In genomic region chr13:55262096-55262495, GRCm38 (mm10) we compare ENCODE assay signal across 20 mouse cellular contexts. TPM values are rescaled to one million over a fixed set of nuclear protein-coding genes. Genes with fewer than 3 reads are reported as not detected.
DNase-seq lines count a peak whose midpoint lies in the region; ATAC-seq and TF ChIP-seq lines count a peak whose summit lies in the region.
"Had no signal": no experiment of that assay in that cellular context is flagged by ENCODE, and none has a peak within 500 bp of the region (broad histone marks: within the 10 kb centered on the region; RNA-seq: fewer than 3 reads in every experiment).

No protein-coding gene starts in this region.

- no peak for ATAC-seq in stomach, postnatal 0 days (ENCODE audit: low FRiP score, low TSS enrichment)
- no peak for ATAC-seq in intestine, postnatal 0 days
- ATAC-seq: forebrain, embryonic 14.5 days; forebrain, embryonic 16.5 days had no signal

- peak; percentile 37 for DNase-seq in adrenal gland, adult 8-10 months
- no peak for DNase-seq in adrenal gland, adult 18-20 months (ENCODE audit: low spot score in 2 of 2)
- DNase-seq in heart, adult 11 months, result peak; percentile 39
- DNase-seq in heart, adult 18-20 months, result no peak
- peak; percentile 62 for DNase-seq in fat pad, adult 2 months (ENCODE audit: extremely low read depth, low read depth, low spot score)
- DNase-seq in stomach, postnatal 0 days (ENCODE audit: low spot score), result no peak
- no peak for DNase-seq in kidney, adult 11 months
- DNase-seq: adrenal gland, postnatal 25 days; cerebellum, adult 11-12 months; cerebellum, adult 2 months; cerebellum, adult 9-10 months; cerebellum, postnatal 10 days; cerebellum, postnatal 25 days had no signal

- no peaks in the 10 kb centered on the region for H3K27me3 ChIP-seq in stomach, postnatal 0 days (ENCODE audit: control insufficient read depth, insufficient read depth, low read length)
- no peaks in the 10 kb centered on the region for H3K27me3 ChIP-seq in intestine, postnatal 0 days (replicated peaks; ENCODE audit: control insufficient read depth, insufficient read depth, low read length)
- H3K27me3 ChIP-seq: embryonic facial prominence, embryonic 12.5 days; forebrain, embryonic 12.5 days had no signal

- no peak overlapping the region for H3K27ac ChIP-seq in stomach, postnatal 0 days (replicated peaks)
- no peak overlapping the region for H3K27ac ChIP-seq in intestine, postnatal 0 days (ENCODE audit: low read depth, low read length)
- H3K27ac ChIP-seq: embryonic facial prominence, embryonic 10.5 days; embryonic facial prominence, embryonic 12.5 days; forebrain, embryonic 10.5 days; forebrain, embryonic 12.5 days had no signal

- H3K4me3 ChIP-seq in stomach, postnatal 0 days (ENCODE audit: low read depth, low read length), result no peak overlapping the region
- H3K4me3 ChIP-seq in intestine, postnatal 0 days (ENCODE audit: low read depth, low read length), result no peak overlapping the region
- H3K4me3 ChIP-seq: embryonic facial prominence, embryonic 10.5 days; embryonic facial prominence, embryonic 12.5 days; forebrain, embryonic 10.5 days; forebrain, embryonic 12.5 days had no signal

- no peak overlapping the region for H3K9ac ChIP-seq in stomach, postnatal 0 days (ENCODE audit: low read length)
- no peak overlapping the region for H3K9ac ChIP-seq in intestine, postnatal 0 days (ENCODE audit: low read depth, low read length)
- H3K9ac ChIP-seq: embryonic facial prominence, embryonic 12.5 days; forebrain, embryonic 12.5 days had no signal

- H3K4me2 ChIP-seq in stomach, postnatal 0 days (replicated peaks; ENCODE audit: low read depth), result no peak overlapping the region
- H3K4me2 ChIP-seq in intestine, postnatal 0 days (replicated peaks; ENCODE audit: low read depth), result no peak overlapping the region
- H3K4me2 ChIP-seq: embryonic facial prominence, embryonic 12.5 days; forebrain, embryonic 12.5 days had no signal

- no peaks in the 10 kb centered on the region for H3K4me1 ChIP-seq in stomach, postnatal 0 days (replicated peaks; ENCODE audit: control insufficient read depth, insufficient read depth)
- no peaks in the 10 kb centered on the region for H3K4me1 ChIP-seq in intestine, postnatal 0 days (replicated peaks; ENCODE audit: control insufficient read depth, insufficient read depth, low read length)
- H3K4me1 ChIP-seq: embryonic facial prominence, embryonic 10.5 days; embryonic facial prominence, embryonic 12.5 days; forebrain, embryonic 10.5 days; forebrain, embryonic 12.5 days had no signal

- peak; percentile 33 for TF ChIP-seq EP300 in stomach, postnatal 0 days (optimal IDR thresholded peaks at IDR 0.05)

- no peaks in the 10 kb centered on the region for H3K9me3 ChIP-seq in stomach, postnatal 0 days (ENCODE audit: control insufficient read depth, low read length)
- no peaks in the 10 kb centered on the region for H3K9me3 ChIP-seq in intestine, postnatal 0 days (ENCODE audit: control insufficient read depth)
- H3K9me3 ChIP-seq: embryonic facial prominence, embryonic 10.5 days; embryonic facial prominence, embryonic 12.5 days; forebrain, embryonic 12.5 days had no signal

- peaks cover 15% of the 10 kb centered on the region for H3K36me3 ChIP-seq in stomach, postnatal 0 days (ENCODE audit: control insufficient read depth, insufficient read depth, low read length)
- H3K36me3 ChIP-seq in intestine, postnatal 0 days (ENCODE audit: control insufficient read depth, insufficient read depth), result peaks cover 43% of the 10 kb centered on the region

- no peak for TF ChIP-seq CTCF in stomach, postnatal 0 days (IDR thresholded peaks at IDR 0.05; ENCODE audit: low read depth)
- no peak for TF ChIP-seq CTCF in intestine, postnatal 0 days (IDR thresholded peaks at IDR 0.05; ENCODE audit: low read depth)

RNA-seq across cellular contexts. Expression of gene Nsd1, which starts 52.5 kb away (rescaled TPM):
- 100 to 1,000 TPM in 2 of 4 experiments, 10 to 100 TPM in 2; 84.9 to 139 (median 113) TPM for total RNA-seq in adrenal gland, adult 8-10 months (2022)
- 10 to 100 TPM; 76.4 to 82.4 TPM for total RNA-seq in adrenal gland, adult 18-20 months (2021)
- total RNA-seq in heart, adult 18-20 months (2021), result 10 to 100 TPM; 51.8 to 51.9 TPM
- polyA plus RNA-seq in stomach, postnatal 0 days (2015; fragmentation: Nextera tagmentation; extraction: Ambion mirVana), result 33.7 and 35.0 TPM in 2 replicates
- polyA plus RNA-seq in intestine, postnatal 0 days (2015; fragmentation: Nextera tagmentation; extraction: Ambion mirVana), result 37.4 and 38.0 TPM in 2 replicates

RNA-seq across cellular contexts. Expression of gene Prelid1, which starts 58.2 kb away (rescaled TPM):
- 100 to 1,000 TPM; 146 to 172 (median 162) TPM for total RNA-seq in adrenal gland, adult 8-10 months (2022)
- total RNA-seq in adrenal gland, adult 18-20 months (2021), result 100 to 1,000 TPM; 132 to 143 TPM
- 10 to 100 TPM; 40.4 to 47.3 TPM for total RNA-seq in heart, adult 18-20 months (2021)
- polyA plus RNA-seq in stomach, postnatal 0 days (2015; fragmentation: Nextera tagmentation; extraction: Ambion mirVana), result 350 and 354 TPM in 2 replicates
- 540 and 567 TPM in 2 replicates for polyA plus RNA-seq in intestine, postnatal 0 days (2015; fragmentation: Nextera tagmentation; extraction: Ambion mirVana)

RNA-seq across cellular contexts. Expression of gene Rab24, which starts 59.6 kb away (rescaled TPM):
- 100 to 1,000 TPM in 1 of 4 experiments, 10 to 100 TPM in 3; 62.0 to 102 (median 88.6) TPM for total RNA-seq in adrenal gland, adult 8-10 months (2022)
- total RNA-seq in adrenal gland, adult 18-20 months (2021), result 10 to 100 TPM; 52.3 to 52.7 TPM
- total RNA-seq in heart, adult 18-20 months (2021), result 10 to 100 TPM; 35.2 to 38.0 TPM
- 79.7 and 85.3 TPM in 2 replicates for polyA plus RNA-seq in stomach, postnatal 0 days (2015; fragmentation: Nextera tagmentation; extraction: Ambion mirVana)
- polyA plus RNA-seq in intestine, postnatal 0 days (2015; fragmentation: Nextera tagmentation; extraction: Ambion mirVana), result 142 and 156 TPM in 2 replicates

Comparison
In these comparisons a context has a peak if more than half of its experiments do, and no peak if none do; other contexts are left out.
1. DNase-seq: peak in adrenal gland, adult 8-10 months (single experiment), heart, adult 11 months (single experiment) and fat pad, adult 2 months (single experiment); none in adrenal gland, adult 18-20 months (0 of 2), heart, adult 18-20 months (0 of 2), stomach, postnatal 0 days (single experiment) and kidney, adult 11 months (single experiment).